Mouse (Mus musculus): ENCODE results near the gene Plin2.

DNA sequence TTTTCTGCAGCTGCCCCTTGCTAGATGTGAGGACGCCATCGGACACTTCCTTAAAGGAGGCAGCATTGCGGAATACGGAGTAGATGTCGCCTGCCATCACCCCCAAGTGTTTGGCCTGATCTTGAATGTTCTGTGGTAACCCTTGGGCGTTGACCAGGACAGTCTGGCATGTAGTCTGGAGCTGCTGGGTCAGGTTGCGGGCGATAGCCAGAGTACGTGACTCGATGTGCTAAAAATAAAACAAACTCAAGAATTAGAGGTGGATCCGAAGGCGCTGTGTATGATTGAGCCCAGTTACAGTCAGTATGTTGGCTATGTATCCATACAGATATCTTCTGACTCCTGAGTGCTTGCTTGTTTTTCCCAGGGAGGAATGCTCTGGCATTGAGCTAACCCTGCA, 12.7 kb downstream of the Plin2 start:
- TF ChIP-seq EP300 (IDR thresholded peaks at IDR 0.05; ENCODE audit: insufficient read depth, low read depth, low read length) (no peak), POLR2A (IDR thresholded peaks at IDR 0.05; ENCODE audit: insufficient read depth, low read length) (no peak)
